Mouse (Mus musculus): ENCODE data around the gene Ambra1. TPM values are rescaled to one million over a fixed set of nuclear protein-coding genes. Genes with fewer than 3 reads are reported as not detected.

Gene Ambra1
- total RNA-seq, 2 experiments from 2014 or later: 23.4 to 26.6 TPM

DNA sequence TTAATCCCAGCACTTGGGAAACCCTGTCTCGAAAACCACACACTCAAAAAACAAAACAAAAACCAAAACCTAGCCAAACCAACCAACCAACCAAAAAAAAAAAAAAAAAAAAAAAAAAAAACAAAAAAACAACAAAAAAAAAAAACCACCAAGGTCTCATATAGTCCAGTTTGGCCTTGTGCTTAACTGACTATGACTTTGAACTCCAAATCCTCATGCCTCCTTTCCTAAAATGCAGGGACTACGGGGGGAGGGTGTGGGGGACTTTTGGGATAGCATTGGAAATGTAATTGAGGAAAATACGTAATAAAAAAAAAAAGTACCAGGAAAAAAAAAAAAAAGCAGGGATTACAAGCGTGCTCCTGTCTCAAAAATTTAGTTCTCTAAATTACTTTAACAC, 363 bp upstream of the Ambra1 start:
- DNase-seq (ENCODE audit: low spot score in 2 of 2): no peak

DNA sequence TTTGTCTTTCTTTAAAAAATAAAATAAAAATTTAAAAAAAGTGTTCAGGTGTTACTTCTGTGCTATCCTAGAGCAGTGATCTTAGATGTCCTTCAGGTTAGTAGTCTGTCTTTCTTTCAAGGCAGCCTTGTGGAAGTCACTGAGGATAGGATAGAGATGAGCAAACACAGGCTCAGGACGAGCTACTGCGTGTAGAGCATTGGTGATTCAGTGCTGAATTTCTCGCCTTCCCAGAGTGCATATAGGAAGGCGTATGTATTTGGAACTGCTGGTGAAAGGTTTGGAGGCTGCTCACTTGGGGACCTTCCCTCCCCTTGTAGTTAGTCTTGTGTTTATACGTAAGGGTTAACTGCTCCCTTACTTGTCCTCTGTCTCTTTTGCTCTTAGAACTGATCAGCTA, 5.3 kb downstream of the Ambra1 start:
- no peak for DNase-seq (ENCODE audit: low spot score in 2 of 2)

DNA sequence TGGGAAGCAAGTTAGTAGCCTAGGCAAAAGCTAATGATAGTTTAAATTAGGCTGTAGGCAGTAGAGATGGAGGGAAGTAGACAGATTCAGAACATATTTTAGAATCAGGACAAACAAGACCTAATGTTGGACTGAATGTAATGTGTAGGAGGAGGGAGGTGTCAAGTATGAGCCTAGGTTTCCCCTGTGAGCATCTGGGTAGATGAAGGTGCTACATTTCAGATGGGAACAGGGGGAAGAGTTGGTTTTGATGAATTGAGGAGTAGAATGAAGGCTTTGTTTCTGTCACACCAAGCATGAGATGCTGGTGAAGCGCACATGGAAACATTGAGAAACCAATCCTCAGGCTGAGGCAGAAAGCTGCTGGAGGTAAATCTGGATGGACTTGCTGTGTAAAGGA, 9.7 kb downstream of the Ambra1 start:
- DNase-seq (ENCODE audit: low spot score in 2 of 2): no peak

DNA sequence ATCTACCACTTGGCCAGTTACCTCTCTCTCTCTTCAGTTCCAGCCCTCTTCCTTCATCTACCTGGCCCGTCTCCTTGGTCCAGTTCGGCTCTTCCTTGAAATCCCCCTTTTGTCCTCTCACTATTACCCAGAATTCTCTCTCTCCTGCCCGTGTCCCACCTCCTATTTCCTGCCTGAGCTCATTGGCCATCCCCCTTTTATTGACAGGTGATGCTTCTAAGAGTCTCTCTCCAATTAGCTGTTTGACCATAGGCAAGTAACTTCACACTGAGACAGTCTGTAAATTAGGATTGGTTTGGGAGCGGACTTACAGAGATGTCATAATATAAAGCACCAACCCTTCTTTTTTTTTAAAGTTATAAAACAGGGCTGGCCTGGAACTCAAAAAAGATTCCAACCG, 14.8 kb downstream of the Ambra1 start:
- DNase-seq (ENCODE audit: low spot score in 2 of 2): no peak

DNA sequence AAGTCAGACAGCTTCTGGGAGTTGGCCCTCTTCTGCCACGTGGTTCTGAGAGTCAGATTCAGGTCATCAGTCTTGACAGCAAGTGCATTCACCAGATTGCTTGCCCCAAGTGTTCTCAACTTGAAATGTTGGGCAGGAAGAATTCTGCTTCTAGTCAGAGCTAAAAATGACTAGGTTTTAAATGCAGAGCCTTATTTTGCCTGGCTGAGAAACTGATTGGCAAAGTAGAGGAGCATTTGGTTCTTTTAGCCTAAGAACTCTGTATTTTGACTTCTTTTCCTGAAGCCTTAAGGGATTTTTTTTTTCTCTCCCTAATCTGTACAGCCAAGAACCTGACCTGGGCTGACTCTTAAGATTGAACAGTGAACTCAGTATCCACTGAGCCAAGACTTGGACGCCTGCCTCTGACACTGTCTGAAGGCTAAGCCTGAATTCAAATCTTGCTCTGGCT, 19.9 kb downstream of the Ambra1 start:
- peak in 1 of 2 experiments; percentile 38 for DNase-seq (ENCODE audit: low spot score in 2 of 2)

DNA sequence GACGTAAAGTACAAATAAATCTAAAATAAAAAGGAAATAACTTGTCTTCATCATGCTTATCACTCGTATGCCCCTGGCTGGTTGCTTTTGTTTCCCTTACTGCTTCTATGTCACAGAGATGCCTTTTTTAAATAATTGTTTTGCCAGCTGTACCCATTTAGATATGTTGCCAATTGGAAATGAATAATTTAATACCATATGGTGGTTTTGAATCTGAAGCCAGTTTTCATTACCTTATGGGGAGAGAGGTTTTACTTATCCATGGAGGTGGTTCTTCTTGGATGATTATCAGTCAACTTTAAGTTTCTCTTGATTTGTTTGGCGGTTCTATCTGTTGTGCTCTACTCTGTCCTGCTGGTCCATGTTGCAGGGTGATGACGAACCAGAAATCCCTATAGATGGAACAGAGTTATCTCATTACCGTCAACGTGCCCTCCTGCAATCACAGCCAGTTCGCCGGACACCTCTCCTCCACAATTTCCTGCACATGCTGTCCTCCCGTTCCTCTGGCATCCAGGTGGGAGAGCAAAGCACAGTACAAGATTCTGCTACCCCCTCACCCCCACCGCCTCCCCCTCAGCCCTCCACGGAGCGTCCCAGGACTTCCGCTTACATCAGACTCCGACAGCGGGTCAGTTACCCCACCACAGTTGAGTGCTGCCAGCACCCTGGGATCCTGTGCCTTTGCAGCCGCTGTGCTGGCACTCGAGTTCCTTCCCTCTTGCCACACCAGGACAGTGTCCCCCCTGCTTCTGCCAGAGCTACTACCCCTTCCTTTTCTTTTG, 42.2 kb downstream of the Ambra1 start:
- DNase-seq (ENCODE audit: low spot score in 2 of 2): no peak

DNA sequence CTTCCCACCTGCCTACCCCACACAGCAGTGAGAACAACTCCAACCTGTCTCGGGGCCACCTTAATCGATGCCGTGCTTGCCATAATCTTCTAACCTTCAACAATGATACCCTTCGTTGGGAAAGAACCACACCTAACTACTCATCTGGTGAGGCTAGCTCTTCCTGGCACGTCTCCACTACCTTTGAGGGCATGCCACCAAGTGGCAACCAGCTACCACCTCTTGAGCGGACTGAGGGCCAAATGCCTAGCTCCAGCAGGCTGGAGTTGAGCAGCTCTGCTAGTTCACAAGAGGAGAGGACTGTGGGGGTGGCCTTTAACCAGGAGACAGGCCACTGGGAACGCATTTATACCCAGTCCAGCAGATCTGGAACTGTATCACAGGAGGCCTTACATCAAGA, 43.4 kb downstream of the Ambra1 start:
- no peak for DNase-seq (ENCODE audit: low spot score in 2 of 2)

DNA sequence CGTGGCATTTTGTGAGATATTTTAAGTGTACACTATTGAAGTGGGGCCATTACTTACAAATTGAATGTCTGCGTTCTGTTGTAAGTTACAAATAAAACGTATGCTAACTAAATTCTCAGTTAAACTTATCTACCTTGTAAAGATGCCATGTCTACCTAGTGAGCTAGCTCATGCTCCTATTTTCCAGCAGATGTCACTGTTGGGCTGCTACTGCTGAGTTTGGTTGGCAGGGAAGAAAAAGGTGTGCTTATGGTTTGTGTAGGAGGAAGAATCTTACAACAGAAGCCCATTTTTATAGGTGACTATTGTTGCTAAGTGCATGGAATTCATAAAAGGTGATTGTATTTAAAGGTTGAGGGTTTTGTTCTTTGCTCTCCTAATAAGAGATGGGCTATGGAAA, 49.2 kb downstream of the Ambra1 start:
- no peak for DNase-seq (ENCODE audit: low spot score in 2 of 2)

DNA sequence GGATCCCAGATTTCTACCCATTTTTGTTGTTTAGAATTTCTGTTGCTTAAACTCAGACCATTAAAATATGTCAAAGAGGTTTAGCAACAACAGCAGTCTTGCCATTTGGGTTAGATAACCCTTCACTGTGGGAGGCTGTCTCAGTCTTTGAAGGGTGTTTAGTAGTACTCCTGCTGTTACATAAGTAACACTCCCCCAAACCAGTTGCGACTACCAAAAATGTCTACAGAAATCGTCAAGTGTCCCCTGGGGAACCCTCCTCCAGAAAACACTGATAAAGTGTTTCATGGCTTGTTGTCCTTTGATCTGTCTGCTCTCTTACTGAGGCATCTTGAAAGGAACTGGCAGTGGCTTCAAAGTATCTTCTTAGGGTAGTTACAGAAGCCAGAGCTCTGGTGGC, 61.7 kb downstream of the Ambra1 start:
- DNase-seq (ENCODE audit: low spot score in 2 of 2): no peak

DNA sequence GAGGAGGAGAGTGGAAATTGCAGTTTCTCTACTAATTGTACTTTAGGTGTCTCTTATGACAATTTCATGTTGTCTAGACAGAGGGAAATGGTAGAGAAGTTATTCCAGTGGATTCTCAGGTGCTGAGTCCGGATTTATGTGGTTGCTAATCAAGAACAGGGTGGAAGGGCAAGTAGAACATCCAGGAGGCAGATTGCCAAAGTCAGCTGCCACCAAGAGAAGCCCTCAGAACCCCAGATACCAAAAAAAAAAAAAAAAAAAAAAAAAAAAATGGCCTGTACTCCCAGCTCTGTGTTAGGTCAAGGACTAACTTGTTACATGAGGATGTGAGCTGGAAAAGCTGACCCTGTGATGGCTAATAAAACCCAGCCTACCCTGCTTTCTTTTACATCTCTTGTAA, 62.4 kb downstream of the Ambra1 start:
- DNase-seq (ENCODE audit: low spot score in 2 of 2): no peak

DNA sequence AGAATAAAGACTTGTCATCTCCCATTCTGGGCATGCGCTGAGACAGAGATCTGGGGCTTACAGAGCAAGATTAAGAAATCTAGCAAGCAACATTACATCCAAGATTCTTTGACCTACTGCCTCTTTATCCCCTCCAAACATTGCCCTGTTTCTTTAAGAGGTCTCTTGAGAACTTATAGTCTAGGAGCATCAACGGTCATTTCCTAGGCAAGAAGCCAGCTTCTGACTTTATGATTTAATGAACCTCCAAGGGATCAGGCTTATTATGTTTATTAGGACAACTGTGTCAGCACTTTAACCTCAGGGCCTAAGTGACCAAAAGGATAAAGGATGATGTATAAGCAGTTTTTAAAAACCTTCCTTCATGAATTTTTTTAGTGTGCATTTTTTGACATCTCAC, 64.5 kb downstream of the Ambra1 start:
- no peak for DNase-seq (ENCODE audit: low spot score in 2 of 2)

DNA sequence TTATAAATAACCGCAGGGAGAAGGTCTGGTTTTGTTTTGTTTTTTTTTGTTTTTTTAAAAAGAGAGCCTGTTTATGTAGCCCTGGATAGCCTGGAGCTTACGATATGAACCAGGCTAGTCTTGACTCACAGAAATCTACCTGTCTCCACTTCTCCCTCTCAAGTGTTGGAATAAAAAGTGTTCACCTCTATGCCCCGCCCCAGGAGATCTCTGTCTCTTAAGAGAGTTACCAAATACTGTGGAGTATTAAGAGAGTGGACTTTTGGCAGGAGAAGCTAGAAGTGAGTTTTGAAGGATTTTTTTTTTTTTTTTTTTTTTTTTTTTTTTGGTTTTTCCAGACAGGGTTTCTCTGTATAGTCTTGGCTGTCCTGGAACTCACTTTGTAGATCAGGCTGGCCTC, 65.2 kb downstream of the Ambra1 start:
- no peak for DNase-seq (ENCODE audit: low spot score in 2 of 2)

DNA sequence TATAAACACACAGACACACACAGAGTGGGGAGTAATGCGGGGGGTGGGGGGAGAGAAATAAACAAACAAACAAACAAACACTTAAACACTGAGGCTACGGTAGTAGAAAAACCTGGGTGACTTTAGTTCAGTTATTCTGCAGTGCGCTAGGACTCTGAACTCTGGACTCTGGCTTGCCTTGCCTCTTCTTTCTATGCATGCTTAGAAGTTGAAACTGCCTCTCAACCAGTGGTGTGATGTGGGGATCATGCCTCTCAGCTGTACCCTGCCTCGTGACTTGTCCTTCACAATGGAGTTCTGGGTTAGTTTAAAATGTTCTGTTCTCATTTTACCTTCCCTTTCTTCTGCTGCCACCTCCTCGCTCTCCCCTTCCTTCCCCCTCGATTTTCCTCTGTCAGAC, 81.5 kb downstream of the Ambra1 start:
- no peak for DNase-seq (ENCODE audit: low spot score in 2 of 2)

DNA sequence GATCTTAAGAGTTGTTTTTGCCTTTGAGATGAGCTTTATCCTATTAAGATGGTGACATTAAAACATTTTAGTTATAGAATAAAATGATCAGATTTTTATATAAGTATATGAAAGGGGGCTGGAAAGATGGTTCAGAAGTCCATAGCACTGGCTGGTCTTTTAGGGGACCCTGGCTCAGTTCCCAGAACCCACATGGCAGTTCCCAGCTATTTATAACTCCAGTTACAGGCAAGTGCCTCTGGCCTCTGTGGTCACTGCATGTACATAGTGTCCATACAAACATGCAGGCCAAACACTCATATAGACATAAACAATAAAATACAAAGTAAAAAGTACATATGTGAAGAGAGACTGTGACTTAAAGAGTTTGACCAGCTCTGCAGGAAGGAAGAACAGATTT, 86.8 kb downstream of the Ambra1 start:
- no peak for DNase-seq (ENCODE audit: low spot score in 2 of 2)

DNA sequence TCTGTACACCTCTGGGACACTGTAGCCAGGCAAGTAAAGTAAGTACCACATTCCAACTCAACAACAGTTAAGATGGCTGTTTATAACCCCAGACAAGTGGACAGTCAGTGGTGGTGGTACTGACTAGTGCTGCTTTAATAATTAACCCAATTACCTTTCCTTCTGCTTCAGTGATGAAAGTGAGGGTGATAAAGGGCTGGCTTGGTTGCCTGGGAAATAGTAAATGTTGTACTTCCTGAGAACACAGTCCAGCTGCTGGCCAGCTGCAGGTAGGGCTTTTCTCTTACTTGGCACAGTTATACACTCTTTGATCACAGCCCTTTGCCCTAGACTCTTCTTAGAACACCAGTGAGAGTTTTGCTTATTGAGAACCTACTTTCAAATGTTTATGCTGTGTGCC, 102.3 kb downstream of the Ambra1 start:
- no peak for DNase-seq (ENCODE audit: low spot score in 2 of 2)

DNA sequence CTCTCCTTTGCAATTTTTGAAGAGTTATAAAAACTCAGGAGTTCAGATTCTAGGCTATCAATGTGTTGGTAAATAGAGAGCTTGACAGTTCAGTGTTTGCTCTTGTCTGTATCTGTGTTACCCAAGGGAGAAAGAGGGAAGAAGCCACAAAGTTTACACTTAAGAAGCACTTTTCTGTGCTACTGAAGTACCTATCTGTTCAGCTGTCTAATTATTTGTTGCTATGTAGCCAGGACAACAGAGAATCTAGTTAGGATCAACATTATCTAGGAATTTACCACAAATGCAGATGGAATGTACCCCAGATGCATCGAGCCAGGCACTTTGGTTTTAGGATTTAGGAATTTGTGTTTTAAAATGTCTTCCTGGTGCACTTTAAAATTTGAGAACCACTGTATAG, 104.3 kb downstream of the Ambra1 start:
- DNase-seq (ENCODE audit: low spot score in 2 of 2): no peak

DNA sequence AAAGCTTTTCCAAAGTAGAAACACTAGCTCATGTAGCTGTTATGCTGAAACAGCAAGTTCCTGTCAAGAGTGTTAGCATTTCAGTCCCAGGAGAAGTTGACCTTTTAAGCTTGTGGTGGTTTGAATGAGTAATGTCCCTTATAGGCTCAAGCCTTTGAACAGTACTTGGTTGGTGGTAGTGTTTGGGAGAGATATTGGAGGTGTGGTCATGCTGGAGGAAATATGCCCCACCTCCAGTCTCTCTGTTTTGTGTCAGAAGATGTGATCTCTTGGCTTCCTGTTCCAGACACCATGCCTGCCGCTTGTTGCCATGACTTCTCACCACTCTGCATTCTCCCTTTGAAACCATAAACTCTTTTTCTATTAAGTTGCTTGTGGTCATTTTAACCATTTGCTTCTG, 105.1 kb downstream of the Ambra1 start:
- no peak for DNase-seq (ENCODE audit: low spot score in 2 of 2)

DNA sequence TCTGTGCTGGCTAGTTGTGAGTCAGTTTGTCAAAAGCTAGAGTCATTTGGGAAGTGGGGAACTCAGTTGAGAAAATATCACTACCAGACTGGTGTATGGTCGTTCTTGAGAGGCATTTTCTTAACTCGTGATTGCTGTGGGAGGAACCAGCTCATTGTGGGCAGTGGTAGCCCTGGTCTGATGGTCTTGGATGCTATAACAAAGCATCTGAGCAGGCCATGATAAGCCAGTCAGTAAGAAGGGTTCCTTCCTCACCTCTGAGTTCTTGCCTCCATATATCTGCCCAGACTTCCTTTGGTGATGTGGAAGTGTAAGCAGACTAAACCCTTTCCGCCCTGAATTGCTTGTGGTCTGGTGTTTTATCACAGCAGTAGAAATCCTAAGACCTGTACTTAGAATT, 105.7 kb downstream of the Ambra1 start:
- no peak for DNase-seq (ENCODE audit: low spot score in 2 of 2)

DNA sequence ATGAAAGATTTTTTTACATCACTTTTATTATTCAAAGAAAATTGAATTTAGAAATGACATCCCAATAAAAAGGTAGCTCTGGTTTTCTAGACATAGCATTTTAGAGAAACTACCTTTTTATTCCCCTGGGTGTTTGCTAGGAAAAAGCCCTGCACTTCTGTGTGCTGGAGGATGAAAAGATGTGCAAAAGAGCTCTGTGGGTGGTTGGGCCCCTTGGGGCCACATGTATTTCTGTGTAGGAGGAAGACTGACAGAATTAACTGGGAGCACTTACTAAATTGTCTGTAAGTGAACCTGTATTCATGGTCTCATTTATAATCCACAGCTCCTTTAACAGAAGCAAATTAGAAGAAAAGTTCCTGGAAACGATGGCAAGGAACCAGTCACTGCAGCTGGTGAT, 114.2 kb downstream of the Ambra1 start:
- no peak for DNase-seq (ENCODE audit: low spot score in 2 of 2)

DNA sequence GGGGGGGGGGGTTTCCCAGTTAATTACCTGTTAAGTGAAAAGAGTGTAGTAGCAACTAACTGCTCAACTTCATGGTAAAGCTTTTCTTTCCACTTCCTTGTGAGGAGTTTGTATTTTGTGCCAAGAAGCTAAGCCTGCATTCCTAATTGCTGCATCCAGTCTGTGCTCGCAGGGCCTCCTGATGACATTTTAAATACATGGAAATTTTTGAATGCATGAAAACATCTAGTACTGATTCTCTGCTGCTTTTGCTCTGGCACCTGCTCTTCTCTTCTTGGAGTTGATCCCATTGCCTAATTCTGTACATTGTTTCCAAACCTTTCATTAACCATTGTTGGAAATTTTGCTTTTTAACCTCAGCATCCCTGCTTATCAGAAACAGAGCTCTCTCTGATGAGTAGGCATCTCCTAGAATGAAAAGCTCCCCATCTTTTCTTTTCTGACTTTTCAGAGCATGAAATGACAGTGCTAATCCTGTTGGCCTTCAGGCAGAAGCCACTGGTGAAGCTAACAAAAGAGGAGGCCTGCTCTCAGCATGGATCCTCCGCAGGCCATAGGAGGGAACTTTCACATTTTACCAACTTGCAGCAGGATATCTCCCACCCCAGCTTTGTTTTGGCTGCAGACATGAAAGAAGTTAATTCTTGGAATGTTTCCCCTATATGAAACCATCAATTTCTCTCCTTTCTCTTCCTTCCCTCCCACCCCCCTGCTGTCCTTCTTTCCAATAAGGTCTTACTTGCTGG, 122.7 kb downstream of the Ambra1 start:
- DNase-seq (ENCODE audit: low spot score in 2 of 2): no peak

DNA sequence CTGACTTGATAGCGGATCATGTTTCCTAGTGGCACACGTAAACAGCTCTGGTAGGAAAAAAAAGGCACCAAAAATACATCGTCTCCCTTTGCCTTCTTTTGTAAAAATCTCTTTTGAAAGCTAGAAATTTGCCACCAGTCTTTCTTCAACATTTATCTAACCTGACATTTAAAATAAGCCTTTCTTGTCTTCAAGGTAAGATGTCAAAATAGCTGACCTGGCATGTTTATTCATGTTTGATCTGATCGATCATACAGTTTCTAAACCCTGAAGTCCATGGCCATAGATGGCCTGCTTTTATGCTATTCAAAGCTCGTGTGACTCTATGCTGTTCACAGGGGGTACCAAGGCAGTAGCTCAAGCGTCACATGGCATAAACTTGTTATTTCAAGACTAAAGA, 124.6 kb downstream of the Ambra1 start:
- no peak for DNase-seq (ENCODE audit: low spot score in 2 of 2)

DNA sequence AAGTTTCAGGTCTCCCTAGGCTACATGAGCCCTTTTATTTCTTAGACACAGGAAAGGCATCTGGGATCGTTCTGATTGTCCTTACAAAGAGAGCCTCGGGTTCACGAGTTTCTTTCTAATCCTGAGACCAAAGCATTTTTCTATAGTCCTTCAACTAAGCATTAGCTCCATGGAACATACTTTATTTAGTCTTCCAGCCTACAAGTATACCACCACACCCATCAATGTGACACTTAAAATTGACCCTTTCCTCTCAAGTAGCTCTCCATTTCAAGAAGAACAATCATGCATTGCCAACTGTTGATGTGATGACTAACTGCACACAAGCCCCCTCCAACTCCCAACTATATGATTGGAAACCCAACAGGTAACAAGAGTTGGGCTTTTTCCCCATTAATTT, 127.0 kb downstream of the Ambra1 start:
- DNase-seq (ENCODE audit: low spot score in 2 of 2): no peak

DNA sequence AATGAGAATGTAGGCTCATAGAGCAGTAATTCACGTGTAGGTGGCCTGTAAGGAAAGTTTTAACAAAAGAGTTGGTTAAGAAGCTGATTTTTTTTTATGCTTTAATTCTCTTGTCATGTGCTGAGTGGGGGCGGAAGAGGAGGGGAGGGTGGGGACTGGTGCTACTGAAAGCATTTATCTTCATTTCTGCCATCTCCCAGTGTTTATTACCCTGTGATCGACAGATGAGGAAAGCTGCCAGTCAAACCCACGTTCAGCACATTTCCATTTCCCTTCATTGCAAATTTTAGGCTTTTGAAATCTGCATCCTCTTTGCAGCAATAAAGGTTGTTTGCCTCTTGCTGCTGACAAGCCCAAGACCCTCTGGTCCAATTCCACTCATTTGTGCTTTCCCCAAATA, 129.5 kb downstream of the Ambra1 start:
- DNase-seq (ENCODE audit: low spot score in 2 of 2): no peak
